Mouse (Mus musculus) myocyte (in vitro differentiated cells): ENCODE data around the gene Kcnv2.

ENCODE experiments used
- CEBPB ChIP-seq: IDR thresholded peaks from 2 replicates; pipeline ENCODE4 v1.6.1; 2011; ENCODE audit warnings: mild to moderate bottlenecking, moderate library complexity; ENCODE audit not compliant: poor library complexity, insufficient read depth, severe bottlenecking
- E2F4 ChIP-seq: IDR thresholded peaks from one replicate; pipeline ENCODE4 v1.6.1; 2011; ENCODE audit warnings: mild to moderate bottlenecking, control low read depth, moderate library complexity; ENCODE audit not compliant: insufficient read depth
- MAX ChIP-seq: IDR thresholded peaks from one replicate; pipeline ENCODE4 v1.6.1; 2011; ENCODE audit warnings: low read depth, mild to moderate bottlenecking, control low read depth
- MYOD1 ChIP-seq, 3 experiments: IDR thresholded peaks; one replicate each; pipeline ENCODE4 v1.6.1; 2011; ENCODE audit warnings: control low read depth in 2 of 3, low read depth in 2 of 3, mild to moderate bottlenecking in 2 of 3, moderate library complexity in 1 of 3; ENCODE audit not compliant: insufficient read length in 2 of 3, control insufficient read depth in 1 of 3
- MYOG ChIP-seq, 3 experiments: IDR thresholded peaks; one replicate each; pipeline ENCODE4 v1.6.1; 2011; ENCODE audit warnings: control low read depth in 2 of 3, low read depth in 2 of 3, mild to moderate bottlenecking in 2 of 3; ENCODE audit not compliant: insufficient read length in 2 of 3, control insufficient read depth in 1 of 3, insufficient read depth in 1 of 3
- POLR2A ChIP-seq: IDR thresholded peaks from one replicate; pipeline ENCODE4 v1.6.1; 2011; ENCODE audit warnings: low read depth, mild to moderate bottlenecking, control low read depth, moderate library complexity; ENCODE audit not compliant: insufficient read length
- SRF ChIP-seq: IDR thresholded peaks from one replicate; pipeline ENCODE4 v1.6.1; 2011; ENCODE audit warnings: low read depth; ENCODE audit not compliant: control insufficient read depth, insufficient read length
- TCF12 ChIP-seq: IDR thresholded peaks from one replicate; pipeline ENCODE4 v1.6.1; 2011; ENCODE audit warnings: mild to moderate bottlenecking, control low read depth; ENCODE audit not compliant: poor library complexity, insufficient read depth, severe bottlenecking
- TCF3 ChIP-seq: IDR thresholded peaks from one replicate; pipeline ENCODE4 v1.6.1; 2011; ENCODE audit warnings: low read depth, control low read depth; ENCODE audit not compliant: insufficient read length
- USF1 ChIP-seq: IDR thresholded peaks from one replicate; pipeline ENCODE4 v1.6.1; 2011; ENCODE audit warnings: low read depth, mild to moderate bottlenecking, control low read depth, moderate library complexity

DNA sequence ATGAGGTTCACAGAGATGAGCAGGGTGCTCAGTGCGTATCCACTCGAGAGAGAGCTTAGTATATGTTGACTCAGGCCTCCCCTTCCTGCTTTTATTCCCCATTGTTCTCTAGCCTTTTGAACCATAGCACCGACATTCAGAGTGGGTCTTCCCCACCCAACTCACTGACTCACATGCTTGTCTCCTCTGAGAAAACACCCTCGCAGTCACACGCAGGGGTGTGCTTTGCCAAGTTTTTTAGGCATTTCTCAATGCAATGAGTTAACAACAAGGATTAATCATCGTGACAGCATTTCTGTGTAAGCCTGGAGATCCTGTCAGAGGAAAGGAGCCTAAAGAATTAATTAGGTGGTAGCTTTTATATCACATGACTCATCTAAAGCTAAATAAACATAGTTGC lies 29.3 kb downstream of the Kcnv2 start:
- TF ChIP-seq POLR2A (no peak), SRF (no peak), MYOD1 (IDR thresholded peaks at IDR 0.05; ENCODE audit: control insufficient read depth in 1 of 3, insufficient read length in 2 of 3, low read depth in 2 of 3) (no peak), CEBPB (peak; percentile 71), E2F4 (no peak), USF1 (no peak), MAX (no peak), TCF12 (no peak), TCF3 (no peak), MYOG (IDR thresholded peaks at IDR 0.05; ENCODE audit: control insufficient read depth in 1 of 3, insufficient read depth in 1 of 3, insufficient read length in 2 of 3, low read depth in 2 of 3) (no peak)
